Mouse (Mus musculus) olfactory bulb, adult 2 months (tissue): Measurements from ENCODE around the gene Mrln.

Source experiments
- CTCF ChIP-seq: fragments of 200-500 bp; IDR thresholded peaks from 2 replicates; pipeline ENCODE4 v1.5.1; 2012; ENCODE audit warnings: low read depth, mild to moderate bottlenecking, low read length, moderate library complexity; ENCODE audit not compliant: insufficient read depth
- POLR2A ChIP-seq: fragments of 200-500 bp; IDR thresholded peaks from 2 replicates; pipeline ENCODE4 v1.6.1; 2012; ENCODE audit warnings: mild to moderate bottlenecking, low read depth, low read length, moderate library complexity; ENCODE audit not compliant: insufficient read depth

DNA sequence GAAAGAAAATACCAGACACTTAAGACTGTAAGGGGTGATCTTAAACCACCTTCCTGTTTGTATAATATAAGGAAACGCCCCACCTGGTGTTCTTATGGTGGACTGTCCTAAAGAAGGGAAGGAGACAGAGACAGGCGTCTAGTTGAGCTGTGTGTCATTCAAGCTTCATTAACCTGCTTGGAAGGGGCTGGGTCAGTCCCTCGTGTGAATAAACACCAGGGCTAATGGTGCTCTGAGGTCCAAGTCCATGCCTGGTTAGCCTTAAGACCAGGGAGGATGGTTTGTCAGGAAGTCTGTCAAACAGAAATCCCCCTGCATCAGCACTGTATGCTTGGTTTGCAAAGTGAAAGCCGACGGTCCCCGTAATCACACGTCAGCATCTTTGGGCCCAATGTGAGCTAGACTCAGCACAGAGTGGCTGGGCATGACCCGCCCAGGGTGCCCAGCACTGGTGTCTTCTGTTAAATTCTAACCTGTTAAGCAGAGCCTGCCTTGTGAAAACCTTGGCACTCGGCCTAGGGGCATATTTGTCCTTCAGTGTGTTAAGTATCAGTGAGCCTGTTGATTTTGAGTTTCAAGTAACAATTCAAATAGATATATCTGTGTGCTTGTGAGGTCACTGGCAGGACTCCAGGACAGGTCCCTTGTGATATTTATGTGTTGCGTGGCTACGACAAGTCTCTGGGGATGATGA lies 23.0 kb upstream of the Mrln start:
- TF ChIP-seq CTCF: no peak
- TF ChIP-seq POLR2A: no peak
